Mouse (Mus musculus): ENCODE measurements around the gene Trim61. TPM values are rescaled to one million over a fixed set of nuclear protein-coding genes. Genes with fewer than 3 reads are reported as not detected.
A peak's percentile ranks its signal among the peaks of the same experiment; 100 is the strongest.

The Trim61 gene
- polyA plus RNA-seq, 1 experiment: 2.3 TPM

GRCm38 (mm10) chr8:65056722-65057121 is 38.4 kb upstream of the Trim61 start:
- Histone ChIP-seq H3K4me3 (ENCODE audit: low read depth, low read length) (no peak overlapping the region), H3K9me3 (replicated peaks; ENCODE audit: control insufficient read depth, insufficient read depth, low read length, poor library complexity, severe bottlenecking) (no peaks in the 10 kb centered on the region), H3K27ac (ENCODE audit: insufficient read depth, low read length) (no peak overlapping the region), H3K36me3 (ENCODE audit: control insufficient read depth, insufficient read depth, low read length, poor library complexity, severe bottlenecking) (no peaks in the 10 kb centered on the region), H3K27me3 (ENCODE audit: control insufficient read depth, insufficient read depth, low read length, poor library complexity, severe bottlenecking) (no peaks in the 10 kb centered on the region), H3K4me1 (ENCODE audit: control insufficient read depth, insufficient read depth, low read length) (no peaks in the 10 kb centered on the region), H3K9ac (ENCODE audit: low read depth, poor library complexity, severe bottlenecking) (no peak overlapping the region)
- TF ChIP-seq EP300 (IDR thresholded peaks at IDR 0.05; ENCODE audit: insufficient read depth, low read depth, low read length) (no peak), CTCF (IDR thresholded peaks at IDR 0.05; ENCODE audit: low read depth, low read length) (no peak), POLR2A (IDR thresholded peaks at IDR 0.05; ENCODE audit: insufficient read depth, low read length) (no peak)

DNA sequence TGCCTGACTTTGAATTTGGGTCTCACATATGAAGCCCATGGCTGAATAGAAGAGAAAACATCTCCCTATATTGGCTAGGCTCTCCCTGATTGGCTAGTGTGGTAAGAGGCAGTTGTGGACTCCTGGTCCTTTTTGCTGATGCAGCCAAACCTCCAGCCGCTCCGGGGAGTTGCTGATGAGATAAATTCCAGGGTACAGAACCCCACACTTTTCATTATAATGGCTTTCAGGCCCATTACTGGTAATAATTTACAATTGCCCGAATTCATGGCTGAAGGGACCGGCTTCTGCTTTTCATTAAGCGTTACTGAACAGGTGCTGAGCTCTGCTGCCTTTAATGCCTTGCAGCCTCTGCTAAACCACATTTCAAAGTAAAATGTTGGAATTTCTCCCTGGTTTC is 35.6 kb upstream of the Trim61 start:
- Histone ChIP-seq H3K27ac (ENCODE audit: insufficient read depth, low read length) (peak overlapping the region; percentile 2; the same call in 1 of the 2 replicates), H3K9me3 (replicated peaks; ENCODE audit: control insufficient read depth, insufficient read depth, low read length, poor library complexity, severe bottlenecking) (no peaks in the 10 kb centered on the region), H3K27me3 (ENCODE audit: control insufficient read depth, insufficient read depth, low read length, poor library complexity, severe bottlenecking) (no peaks in the 10 kb centered on the region), H3K36me3 (ENCODE audit: control insufficient read depth, insufficient read depth, low read length, poor library complexity, severe bottlenecking) (no peaks in the 10 kb centered on the region), H3K4me1 (ENCODE audit: control insufficient read depth, insufficient read depth, low read length) (no peaks in the 10 kb centered on the region), H3K4me3 (ENCODE audit: low read depth, low read length) (no peak overlapping the region), H3K9ac (ENCODE audit: low read depth, poor library complexity, severe bottlenecking) (no peak overlapping the region)
- TF ChIP-seq EP300 (IDR thresholded peaks at IDR 0.05; ENCODE audit: insufficient read depth, low read depth, low read length): no peak
- no peak for TF ChIP-seq CTCF (IDR thresholded peaks at IDR 0.05; ENCODE audit: low read depth, low read length)
- no peak for TF ChIP-seq POLR2A (IDR thresholded peaks at IDR 0.05; ENCODE audit: insufficient read depth, low read length)

- H3K27me3 ChIP-seq (ENCODE audit: control insufficient read depth, insufficient read depth, low read length, poor library complexity, severe bottlenecking): no peaks in the 10 kb centered on the region
- H3K4me3 ChIP-seq (ENCODE audit: low read depth, low read length): no peak overlapping the region
- no peak overlapping the region for H3K9ac ChIP-seq (ENCODE audit: low read depth, poor library complexity, severe bottlenecking)
- H3K36me3 ChIP-seq (ENCODE audit: control insufficient read depth, insufficient read depth, low read length, poor library complexity, severe bottlenecking): no peaks in the 10 kb centered on the region
- H3K27ac ChIP-seq (ENCODE audit: insufficient read depth, low read length): peak overlapping the region; percentile 2; the same call in 1 of the 2 replicates
- H3K9me3 ChIP-seq (replicated peaks; ENCODE audit: control insufficient read depth, insufficient read depth, low read length, poor library complexity, severe bottlenecking): no peaks in the 10 kb centered on the region
- H3K4me1 ChIP-seq (ENCODE audit: control insufficient read depth, insufficient read depth, low read length): peaks cover 3% of the 10 kb centered on the region
- no peak for TF ChIP-seq EP300 (IDR thresholded peaks at IDR 0.05; ENCODE audit: insufficient read depth, low read depth, low read length)
Measured at GRCm38 (mm10) chr8:65053554-65053953, 35.2 kb upstream of the Trim61 start.

GRCm38 (mm10) chr8:65047801-65048200 is 29.5 kb upstream of the Trim61 start:
- TF ChIP-seq EP300 (IDR thresholded peaks at IDR 0.05; ENCODE audit: insufficient read depth, low read depth, low read length) (no peak), CTCF (IDR thresholded peaks at IDR 0.05; ENCODE audit: low read depth, low read length) (no peak), POLR2A (IDR thresholded peaks at IDR 0.05; ENCODE audit: insufficient read depth, low read length) (no peak)
- H3K9ac ChIP-seq (ENCODE audit: low read depth, poor library complexity, severe bottlenecking): no peak overlapping the region

DNA sequence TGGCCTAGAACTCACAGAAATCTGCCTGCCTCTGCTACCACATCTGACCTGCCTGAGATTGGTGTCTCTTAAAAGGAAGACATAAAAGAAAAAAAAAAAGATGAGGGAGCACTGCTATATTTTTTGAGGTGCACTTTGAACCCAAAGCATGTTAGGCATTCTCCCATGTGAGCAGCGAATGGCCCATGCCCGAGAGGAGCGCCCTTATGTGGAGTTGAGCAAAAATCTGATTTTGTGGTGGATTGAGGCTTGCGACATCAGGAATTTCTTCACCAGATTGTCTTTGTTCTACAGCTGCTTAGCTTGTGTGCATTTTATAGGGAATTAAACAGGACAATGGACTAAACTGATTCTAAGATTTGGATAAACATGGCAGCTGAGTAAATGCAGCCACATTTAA is 28.9 kb upstream of the Trim61 start:
- Histone ChIP-seq H3K4me3 (ENCODE audit: low read depth, low read length) (no peak overlapping the region), H3K9ac (ENCODE audit: low read depth, poor library complexity, severe bottlenecking) (no peak overlapping the region), H3K36me3 (ENCODE audit: control insufficient read depth, insufficient read depth, low read length, poor library complexity, severe bottlenecking) (no peaks in the 10 kb centered on the region), H3K4me1 (ENCODE audit: control insufficient read depth, insufficient read depth, low read length) (peaks cover 7% of the 10 kb centered on the region), H3K9me3 (replicated peaks; ENCODE audit: control insufficient read depth, insufficient read depth, low read length, poor library complexity, severe bottlenecking) (no peaks in the 10 kb centered on the region), H3K27ac (ENCODE audit: insufficient read depth, low read length) (peak overlapping the region; percentile 100), H3K27me3 (ENCODE audit: control insufficient read depth, insufficient read depth, low read length, poor library complexity, severe bottlenecking) (no peaks in the 10 kb centered on the region)
- TF ChIP-seq CTCF (IDR thresholded peaks at IDR 0.05; ENCODE audit: low read depth, low read length) (no peak), EP300 (IDR thresholded peaks at IDR 0.05; ENCODE audit: insufficient read depth, low read depth, low read length) (no peak)

More at GRCm38 (mm10) chr8:65047801-65048200, 29.5 kb upstream of the Trim61 start:
- Histone ChIP-seq H3K4me1 (ENCODE audit: control insufficient read depth, insufficient read depth, low read length) (peaks cover 7% of the 10 kb centered on the region), H3K27me3 (ENCODE audit: control insufficient read depth, insufficient read depth, low read length, poor library complexity, severe bottlenecking) (no peaks in the 10 kb centered on the region), H3K36me3 (ENCODE audit: control insufficient read depth, insufficient read depth, low read length, poor library complexity, severe bottlenecking) (no peaks in the 10 kb centered on the region), H3K4me3 (ENCODE audit: low read depth, low read length) (no peak overlapping the region), H3K9me3 (replicated peaks; ENCODE audit: control insufficient read depth, insufficient read depth, low read length, poor library complexity, severe bottlenecking) (no peaks in the 10 kb centered on the region), H3K27ac (ENCODE audit: insufficient read depth, low read length) (peak overlapping the region; percentile 100)

- peak overlapping the region; percentile 71 for H3K9ac ChIP-seq (ENCODE audit: low read depth, poor library complexity, severe bottlenecking)
- peak overlapping the region; percentile 43 for H3K4me3 ChIP-seq (ENCODE audit: low read depth, low read length)
- H3K27me3 ChIP-seq (ENCODE audit: control insufficient read depth, insufficient read depth, low read length, poor library complexity, severe bottlenecking): no peaks in the 10 kb centered on the region
- H3K4me1 ChIP-seq (ENCODE audit: control insufficient read depth, insufficient read depth, low read length): peaks cover 7% of the 10 kb centered on the region
- H3K27ac ChIP-seq (ENCODE audit: insufficient read depth, low read length): peak overlapping the region; percentile 100
- no peaks in the 10 kb centered on the region for H3K36me3 ChIP-seq (ENCODE audit: control insufficient read depth, insufficient read depth, low read length, poor library complexity, severe bottlenecking)
- no peaks in the 10 kb centered on the region for H3K9me3 ChIP-seq (replicated peaks; ENCODE audit: control insufficient read depth, insufficient read depth, low read length, poor library complexity, severe bottlenecking)
- TF ChIP-seq POLR2A (IDR thresholded peaks at IDR 0.05; ENCODE audit: insufficient read depth, low read length): no peak
- TF ChIP-seq EP300 (IDR thresholded peaks at IDR 0.05; ENCODE audit: insufficient read depth, low read depth, low read length): peak; percentile 95
- no peak for TF ChIP-seq CTCF (IDR thresholded peaks at IDR 0.05; ENCODE audit: low read depth, low read length)
Measured at GRCm38 (mm10) chr8:65046565-65046964, 28.2 kb upstream of the Trim61 start.

Data from ES-Bruce4 (cell line).